Mouse (Mus musculus) large intestine, adult 2 months (tissue): ENCODE data around the gene Tll1. TPM values are rescaled to one million over a fixed set of nuclear protein-coding genes. Genes with fewer than 3 reads are reported as not detected.
"Not testable (repeated sequence)": the region's sequence is repeated elsewhere in the genome, so short reads cannot be mapped to it uniquely, and the experiment has no call there.

Experiments
- DNase-seq: peaks from one replicate; pipeline ENCODE4 v3.0.0-alpha.2; 2012; ENCODE audit warnings: low read depth, low spot score
- WGBS: fragments of 180-500 bp; shearing (Covaris S2); methylation state at CpG from one replicate; pipeline ENCODE4 v1.1.7; 2018; 5-methylcytosine and 5-hydroxymethylcytosine counted together
- polyA plus RNA-seq: library from polyadenylated mRNA; depleted of rRNA; stranded (reverse); fragments of >200 nt; gene quantifications from 2 replicates; pipeline ENCODE4 v1.2.3, GENCODE M21; 2012

Gene Tll1
- polyA plus RNA-seq, 1 experiment, result 0.27 TPM

- WGBS, result 65% methylated on average over 2 of the region's 2 CpGs
- DNase-seq, result no peak
Measured at GRCm38 (mm10) chr8:64107190-64107589, 98.9 kb downstream of the Tll1 start.

- 78% methylated on average over 2 of the region's 2 CpGs for WGBS
- DNase-seq, result no peak
Measured at GRCm38 (mm10) chr8:64073396-64073795, 132.7 kb downstream of the Tll1 start.

GRCm38 (mm10) chr8:64059867-64060266 is 146.2 kb downstream of the Tll1 start:
- 34% methylated on average over 2 of the region's 2 CpGs for WGBS

GRCm38 (mm10) chr8:64057571-64057970 is 148.5 kb downstream of the Tll1 start:
- DNase-seq, result no peak
- 72% methylated on average over 4 of the region's 4 CpGs for WGBS

More at GRCm38 (mm10) chr8:64059867-64060266, 146.2 kb downstream of the Tll1 start:
- DNase-seq, result no peak

GRCm38 (mm10) chr8:64048556-64048955 is 157.5 kb downstream of the Tll1 start:
- no peak for DNase-seq
- WGBS, result 79% methylated on average over 3 of the region's 3 CpGs

GRCm38 (mm10) chr8:64047963-64048505 is 158.0 kb downstream of the Tll1 start:
- DNase-seq, result no peak
- WGBS, result 56% methylated on average over 9 of the region's 9 CpGs

GRCm38 (mm10) chr8:64041303-64041884 is 164.7 kb downstream of the Tll1 start:
- 9% methylated on average over 6 of the region's 6 CpGs for WGBS
- no peak for DNase-seq

GRCm38 (mm10) chr8:64030672-64031385 is 175.2 kb downstream of the Tll1 start:
- DNase-seq, result no peak
- WGBS, result 88% methylated on average over 4 of the region's 4 CpGs

GRCm38 (mm10) chr8:64030081-64030480 is 176.0 kb downstream of the Tll1 start:
- DNase-seq, result no peak

- 81% methylated on average over 3 of the region's 3 CpGs for WGBS
- DNase-seq, result no peak
Measured at GRCm38 (mm10) chr8:64029525-64029924, 176.5 kb downstream of the Tll1 start.

- WGBS, result 60% methylated on average over 5 of the region's 5 CpGs
- DNase-seq, result no peak
Measured at GRCm38 (mm10) chr8:64024359-64024758, 181.7 kb downstream of the Tll1 start.

GRCm38 (mm10) chr8:64023579-64023978 is 182.5 kb downstream of the Tll1 start:
- 33% methylated on average over 5 of the region's 5 CpGs for WGBS

GRCm38 (mm10) chr8:64023027-64023426 is 183.0 kb downstream of the Tll1 start:
- DNase-seq, result no peak
- 92% methylated on average over 2 of the region's 2 CpGs for WGBS

More at GRCm38 (mm10) chr8:64023579-64023978, 182.5 kb downstream of the Tll1 start:
- no peak for DNase-seq

- 40% methylated on average over 9 of the region's 9 CpGs for WGBS
- DNase-seq, result not testable (repeated sequence)
Measured at GRCm38 (mm10) chr8:63970612-63971391, 235.3 kb downstream of the Tll1 start.
